Mouse (Mus musculus): ENCODE data around the gene Csta1.
"Not testable (repeated sequence)": the region's sequence is repeated elsewhere in the genome, so short reads cannot be mapped to it uniquely, and the experiment has no call there.

GRCm38 (mm10) chr16:36115751-36116150 lies 15.3 kb downstream of the Csta1 start:
- TF ChIP-seq E2F4 (IDR thresholded peaks at IDR 0.05; ENCODE audit: insufficient read depth); POLR2A (IDR thresholded peaks at IDR 0.05; ENCODE audit: insufficient read length, low read depth); REST (IDR thresholded peaks at IDR 0.05; ENCODE audit: insufficient read depth, insufficient read length); MYOG (IDR thresholded peaks at IDR 0.05; ENCODE audit: control insufficient read depth in 1 of 3, insufficient read depth in 1 of 3, insufficient read length in 2 of 3, low read depth in 2 of 3); TCF12 (IDR thresholded peaks at IDR 0.05; ENCODE audit: insufficient read depth, poor library complexity, severe bottlenecking); USF1 (IDR thresholded peaks at IDR 0.05; ENCODE audit: low read depth): not testable (repeated sequence)
